Mouse (Mus musculus) forebrain, embryonic 12.5 days (tissue): ENCODE data around the gene Pmepa1. TPM values are rescaled to one million over a fixed set of nuclear protein-coding genes. Genes with fewer than 3 reads are reported as not detected.

Source experiments
- ATAC-seq: fragments of 200-750 bp; cut with Nextera tagmentation; 2 replicates; pipeline ENCODE4 v1.8.0; 2017; ENCODE audit warnings: moderate TSS enrichment; ENCODE audit not compliant: low FRiP score
- H3K27ac ChIP-seq: fragments of 300-500 bp; sonication (generic); 2 replicates; pipeline ENCODE4 v1.5.1; 2016; ENCODE audit warnings: mild to moderate bottlenecking
- H3K27me3 ChIP-seq: fragments of 300-500 bp; sonication (generic); 2 replicates; pipeline ENCODE4 v1.6.1; 2016; ENCODE audit warnings: mild to moderate bottlenecking
- H3K36me3 ChIP-seq: fragments of 300-500 bp; sonication (generic); replicated peaks from 2 replicates; pipeline ENCODE4 v1.6.1; 2016; ENCODE audit warnings: mild to moderate bottlenecking
- H3K4me1 ChIP-seq: fragments of 300-500 bp; sonication (generic); 2 replicates; pipeline ENCODE4 v1.6.1; 2016
- H3K4me2 ChIP-seq: fragments of 300-500 bp; sonication (generic); 2 replicates; pipeline ENCODE4 v1.6.1; 2016; ENCODE audit warnings: mild to moderate bottlenecking, moderate library complexity
- H3K4me3 ChIP-seq: fragments of 300-500 bp; sonication (generic); replicated peaks from 2 replicates; pipeline ENCODE4 v1.5.1; 2016; ENCODE audit warnings: mild to moderate bottlenecking
- H3K9ac ChIP-seq: fragments of 300-500 bp; sonication (generic); 2 replicates; pipeline ENCODE4 v1.6.1; 2016; ENCODE audit warnings: mild to moderate bottlenecking
- H3K9me3 ChIP-seq: fragments of 300-500 bp; sonication (generic); 2 replicates; pipeline ENCODE4 v1.6.1; 2016
- WGBS: fragments of 180-500 bp; shearing (Covaris S2); methylation state at CpG from one replicate; pipeline ENCODE4 v1.1.7; 2016; 5-methylcytosine and 5-hydroxymethylcytosine counted together
- polyA plus RNA-seq: library from polyadenylated mRNA; unstranded; fragments of >200 nt; fragmentation: Nextera tagmentation; extraction: Ambion mirVana; gene quantifications from 2 replicates; pipeline ENCODE4 v1.2.1, GENCODE M21; 2016

Pmepa1 gene
- polyA plus RNA-seq, 1 experiment from 2014 or later = 4.7 TPM

GRCm38 (mm10) chr2:173232766-173233099 lies 43.6 kb downstream of the Pmepa1 start:
- no peak overlapping the region for H3K4me3 ChIP-seq
- peaks cover 44% of the 10 kb centered on the region for H3K4me1 ChIP-seq
- H3K27me3 ChIP-seq = no peaks in the 10 kb centered on the region
- 72% methylated on average over 8 of the region's 8 CpGs for WGBS
- H3K9me3 ChIP-seq = no peaks in the 10 kb centered on the region
- H3K36me3 ChIP-seq = peaks cover 43% of the 10 kb centered on the region
- no peak for ATAC-seq
- H3K9ac ChIP-seq = no peak overlapping the region
- no peak overlapping the region for H3K4me2 ChIP-seq
- no peak overlapping the region for H3K27ac ChIP-seq

GRCm38 (mm10) chr2:173232065-173232765 lies 44.1 kb downstream of the Pmepa1 start:
- H3K36me3 ChIP-seq = peaks cover 46% of the 10 kb centered on the region

GRCm38 (mm10) chr2:173229578-173230224 lies 46.6 kb downstream of the Pmepa1 start:
- peak overlapping the region; percentile 43; the same call in 1 of the 2 replicates for H3K27ac ChIP-seq
- H3K9ac ChIP-seq = no peak overlapping the region
- 4% methylated on average over 10 of the region's 10 CpGs for WGBS
- H3K4me3 ChIP-seq = no peak overlapping the region
- H3K27me3 ChIP-seq = no peaks in the 10 kb centered on the region
- H3K9me3 ChIP-seq = no peaks in the 10 kb centered on the region
- H3K4me2 ChIP-seq = peak overlapping the region; percentile 38
- H3K36me3 ChIP-seq = peaks cover 56% of the 10 kb centered on the region
- peak; percentile 85 for ATAC-seq
- peaks cover 13% of the 10 kb centered on the region; the same call in 1 of the 2 replicates for H3K4me1 ChIP-seq

More at GRCm38 (mm10) chr2:173232065-173232765, 44.1 kb downstream of the Pmepa1 start:
- Histone ChIP-seq H3K9ac (no peak overlapping the region), H3K27ac (no peak overlapping the region), H3K9me3 (no peaks in the 10 kb centered on the region), H3K4me2 (no peak overlapping the region), H3K27me3 (no peaks in the 10 kb centered on the region), H3K4me1 (peaks cover 38% of the 10 kb centered on the region), H3K4me3 (no peak overlapping the region)
- WGBS = 83% methylated on average over 22 of the region's 22 CpGs
- ATAC-seq = no peak

- Histone ChIP-seq H3K4me1 (peaks cover 7% of the 10 kb centered on the region; the same call in 1 of the 2 replicates), H3K4me2 (no peak overlapping the region), H3K27ac (no peak overlapping the region), H3K9ac (no peak overlapping the region), H3K4me3 (no peak overlapping the region), H3K36me3 (peaks cover 56% of the 10 kb centered on the region), H3K27me3 (no peaks in the 10 kb centered on the region), H3K9me3 (no peaks in the 10 kb centered on the region)
- WGBS = 96% methylated on average over 8 of the region's 8 CpGs
- ATAC-seq = no peak
Observed at GRCm38 (mm10) chr2:173228567-173228966, 47.8 kb downstream of the Pmepa1 start.

GRCm38 (mm10) chr2:173226792-173227191 lies 49.5 kb downstream of the Pmepa1 start:
- Histone ChIP-seq H3K27ac (no peak overlapping the region), H3K36me3 (peaks cover 44% of the 10 kb centered on the region), H3K27me3 (no peaks in the 10 kb centered on the region), H3K9ac (no peak overlapping the region), H3K4me2 (no peak overlapping the region), H3K9me3 (no peaks in the 10 kb centered on the region), H3K4me3 (no peak overlapping the region), H3K4me1 (peaks cover 7% of the 10 kb centered on the region; the same call in 1 of the 2 replicates)
- WGBS = 87% methylated on average over 8 of the region's 8 CpGs
- no peak for ATAC-seq

GRCm38 (mm10) chr2:173225906-173226305 lies 50.4 kb downstream of the Pmepa1 start:
- no peaks in the 10 kb centered on the region for H3K9me3 ChIP-seq
- no peak overlapping the region for H3K27ac ChIP-seq
- H3K4me1 ChIP-seq = peaks cover 7% of the 10 kb centered on the region; the same call in 1 of the 2 replicates
- no peak for ATAC-seq
- H3K9ac ChIP-seq = no peak overlapping the region
- H3K36me3 ChIP-seq = peaks cover 36% of the 10 kb centered on the region
- H3K27me3 ChIP-seq = no peaks in the 10 kb centered on the region
- H3K4me3 ChIP-seq = no peak overlapping the region
- 88% methylated on average over 7 of the region's 7 CpGs for WGBS
- H3K4me2 ChIP-seq = no peak overlapping the region

- WGBS = 69% methylated on average over 7 of the region's 7 CpGs
Observed at GRCm38 (mm10) chr2:173224832-173225231, 51.5 kb downstream of the Pmepa1 start.

GRCm38 (mm10) chr2:173224097-173224496 lies 52.2 kb downstream of the Pmepa1 start:
- H3K27ac ChIP-seq = no peak overlapping the region
- no peaks in the 10 kb centered on the region for H3K4me1 ChIP-seq
- H3K4me2 ChIP-seq = no peak overlapping the region
- no peaks in the 10 kb centered on the region for H3K9me3 ChIP-seq
- no peak overlapping the region for H3K4me3 ChIP-seq
- no peak for ATAC-seq
- WGBS = 78% methylated on average over 3 of the region's 3 CpGs
- no peaks in the 10 kb centered on the region for H3K27me3 ChIP-seq
- H3K9ac ChIP-seq = no peak overlapping the region
- peaks cover 27% of the 10 kb centered on the region for H3K36me3 ChIP-seq

More at GRCm38 (mm10) chr2:173224832-173225231, 51.5 kb downstream of the Pmepa1 start:
- H3K27ac ChIP-seq = no peak overlapping the region
- no peak for ATAC-seq
- H3K4me3 ChIP-seq = no peak overlapping the region
- no peaks in the 10 kb centered on the region for H3K27me3 ChIP-seq
- H3K4me2 ChIP-seq = no peak overlapping the region
- H3K9me3 ChIP-seq = no peaks in the 10 kb centered on the region
- H3K4me1 ChIP-seq = peaks cover 3% of the 10 kb centered on the region; the same call in 1 of the 2 replicates
- peaks cover 29% of the 10 kb centered on the region for H3K36me3 ChIP-seq
- H3K9ac ChIP-seq = no peak overlapping the region

- H3K4me3 ChIP-seq = no peak overlapping the region
- 72% methylated on average over 3 of the region's 3 CpGs for WGBS
- no peaks in the 10 kb centered on the region for H3K4me1 ChIP-seq
- no peak overlapping the region for H3K9ac ChIP-seq
- H3K36me3 ChIP-seq = peaks cover 21% of the 10 kb centered on the region
- ATAC-seq = no peak
- H3K4me2 ChIP-seq = no peak overlapping the region
- no peaks in the 10 kb centered on the region for H3K9me3 ChIP-seq
- H3K27ac ChIP-seq = no peak overlapping the region
- no peaks in the 10 kb centered on the region for H3K27me3 ChIP-seq
Observed at GRCm38 (mm10) chr2:173223496-173223895, 52.8 kb downstream of the Pmepa1 start.

GRCm38 (mm10) chr2:173220754-173221153 lies 55.6 kb downstream of the Pmepa1 start:
- WGBS = 89% methylated on average over 9 of the region's 9 CpGs
- peaks cover under 1% of the 10 kb centered on the region; the same call in 1 of the 2 replicates for H3K36me3 ChIP-seq
- no peaks in the 10 kb centered on the region for H3K27me3 ChIP-seq
- no peaks in the 10 kb centered on the region for H3K9me3 ChIP-seq
- no peak overlapping the region for H3K4me2 ChIP-seq
- ATAC-seq = no peak
- no peak overlapping the region for H3K27ac ChIP-seq
- no peaks in the 10 kb centered on the region for H3K4me1 ChIP-seq
- H3K4me3 ChIP-seq = no peak overlapping the region
- no peak overlapping the region for H3K9ac ChIP-seq

- H3K9me3 ChIP-seq = no peaks in the 10 kb centered on the region
- H3K4me2 ChIP-seq = no peak overlapping the region
- H3K27me3 ChIP-seq = no peaks in the 10 kb centered on the region
- 49% methylated on average over 10 of the region's 10 CpGs for WGBS
- no peak overlapping the region for H3K9ac ChIP-seq
- H3K4me3 ChIP-seq = no peak overlapping the region
- 0 out of 2 replicates have a peak, but pooled peaks have one; percentile 49 for ATAC-seq
- no peak overlapping the region for H3K27ac ChIP-seq
- H3K4me1 ChIP-seq = no peaks in the 10 kb centered on the region
- H3K36me3 ChIP-seq = no peaks in the 10 kb centered on the region
Observed at GRCm38 (mm10) chr2:173219256-173219954, 56.9 kb downstream of the Pmepa1 start.

GRCm38 (mm10) chr2:173218416-173219141 lies 57.8 kb downstream of the Pmepa1 start, which contains the start of gene Zbp1:
TSS of gene Zbp1 (minus strand) at chr2:173218923.
- Histone ChIP-seq H3K9ac (no peak within 1 kb of the TSS), H3K4me2 (no peak within 1 kb of the TSS), H3K4me3 (no peak within 1 kb of the TSS), H3K36me3 (no peaks in the 10 kb centered on the region), H3K4me1 (no peaks in the 10 kb centered on the region), H3K27me3 (no peaks in the 10 kb centered on the region), H3K27ac (no peak within 1 kb of the TSS), H3K9me3 (no peaks in the 10 kb centered on the region)
- ATAC-seq = no peak
- 69% methylated on average over 11 of the region's 11 CpGs for WGBS
